Mouse (Mus musculus): Measurements from ENCODE around the gene Ppil6.
A peak's percentile ranks its signal among the peaks of the same experiment; 100 is the strongest.

Gene Ppil6

GRCm38 (mm10) chr10:41489708-41490517 is at the start of gene Ppil6, which contains the start of gene Smpd2:
Gene Ppil6, plus strand, starts transcription at chr10:41490439.
Gene Smpd2, minus strand, starts transcription at chr10:41490369.
- DNase-seq (ENCODE audit: low spot score) = peak; percentile 91

DNA sequence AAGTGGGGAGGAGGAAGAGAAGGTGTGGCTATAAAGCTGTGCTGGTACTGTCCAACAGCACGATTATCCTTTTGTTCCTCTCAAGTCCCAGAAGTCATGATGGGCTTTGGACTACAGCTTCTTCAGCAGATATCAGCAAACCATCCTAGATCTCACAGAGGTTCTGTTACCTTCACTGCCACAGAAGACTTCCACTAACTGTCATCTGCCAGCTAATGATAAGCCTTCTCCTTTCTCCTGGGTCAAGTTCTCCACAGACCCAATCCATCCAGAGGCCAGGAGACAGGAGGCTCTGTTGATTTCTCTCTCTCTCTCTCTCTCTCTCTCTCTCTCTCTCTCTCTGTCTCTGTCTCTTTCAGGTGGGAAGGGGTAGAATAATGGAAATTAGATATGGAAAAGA is 42.0 kb upstream of the Ppil6 start:
- no peak for DNase-seq (ENCODE audit: low spot score)

DNA sequence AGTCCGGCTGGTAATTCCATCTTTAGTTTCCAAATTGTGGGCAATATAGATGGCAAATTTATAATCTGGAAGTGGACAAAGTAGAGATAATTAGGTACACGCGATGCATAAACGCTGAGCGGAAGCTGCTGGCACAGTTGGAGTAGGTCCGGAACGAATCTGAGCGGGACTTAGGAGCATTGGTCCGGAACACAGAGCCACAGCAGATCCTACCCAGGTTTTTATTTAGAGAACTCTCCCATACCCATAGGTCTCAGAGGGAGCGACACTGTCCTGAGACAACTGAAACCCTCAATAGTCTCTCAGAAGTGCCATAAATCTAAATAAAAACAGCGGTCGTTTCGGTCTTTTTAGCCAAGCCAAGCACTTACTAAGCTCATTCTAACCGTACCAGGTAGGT is 40.6 kb upstream of the Ppil6 start:
- DNase-seq (ENCODE audit: low spot score) = peak; percentile 7

DNA sequence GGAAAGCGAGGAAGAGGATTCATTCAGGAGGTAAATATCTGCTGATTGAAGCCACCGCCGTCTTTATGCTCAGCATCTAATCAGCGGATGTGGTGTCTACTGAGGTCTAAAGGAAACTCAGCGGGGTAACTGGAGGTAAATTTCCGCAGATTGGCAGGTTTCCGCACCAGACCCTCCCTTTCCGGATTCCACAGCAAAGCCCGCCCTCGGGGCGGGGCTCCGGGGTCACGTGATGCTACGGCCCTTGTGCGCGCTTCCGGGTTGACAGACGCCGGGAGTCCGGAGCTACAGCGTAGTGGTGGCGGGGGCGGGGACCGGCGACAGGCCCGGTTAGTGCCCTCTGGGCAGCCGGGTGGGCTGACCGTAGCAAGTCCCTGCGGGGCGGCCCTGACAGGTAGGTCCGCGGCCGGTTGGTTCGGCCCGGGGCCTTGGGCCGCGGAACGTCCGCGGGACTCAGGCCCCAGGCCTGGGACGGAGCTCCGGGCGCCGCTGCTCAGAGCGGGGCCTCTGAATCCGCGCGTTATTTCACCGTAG is 40.0 kb upstream of the Ppil6 start, which contains the start of gene Zbtb24:
Gene Zbtb24, plus strand, starts transcription at position 247 of the 534 bp plus-strand sequence.
- DNase-seq (ENCODE audit: low spot score) = peak; percentile 77

DNA sequence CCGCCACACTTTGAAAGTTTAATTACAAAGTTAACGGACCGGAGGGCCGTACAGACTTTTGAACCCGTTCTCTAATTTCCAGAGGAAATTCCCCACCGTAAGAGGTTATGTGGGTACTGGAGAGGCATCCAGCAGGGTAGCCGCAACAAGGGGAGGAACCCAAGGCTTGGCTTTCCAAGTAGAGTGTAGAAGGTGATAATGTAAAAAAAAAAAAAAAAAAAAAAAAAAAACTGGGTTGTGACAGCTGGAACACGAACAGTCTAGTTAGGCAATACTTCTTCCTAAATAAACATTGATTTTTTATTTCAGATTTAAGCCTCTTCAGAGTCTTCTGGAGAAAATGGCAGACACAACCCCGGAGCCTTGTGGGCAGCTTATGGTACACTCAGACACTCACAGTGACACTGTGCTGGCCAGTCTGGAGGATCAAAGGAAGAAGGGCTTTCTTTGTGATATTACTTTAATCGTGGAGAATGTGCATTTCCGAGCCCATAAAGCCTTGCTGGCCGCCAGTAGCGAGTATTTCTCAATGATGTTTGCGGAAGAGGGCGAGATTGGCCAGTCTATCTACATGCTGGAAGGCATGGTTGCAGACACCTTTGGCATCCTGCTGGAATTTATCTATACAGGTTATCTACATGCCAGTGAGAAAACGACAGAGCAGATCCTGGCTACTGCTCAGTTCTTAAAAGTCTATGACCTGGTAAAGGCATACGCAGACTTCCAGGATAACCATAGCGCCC is 39.3 kb upstream of the Ppil6 start:
- no peak for DNase-seq (ENCODE audit: low spot score)

DNA sequence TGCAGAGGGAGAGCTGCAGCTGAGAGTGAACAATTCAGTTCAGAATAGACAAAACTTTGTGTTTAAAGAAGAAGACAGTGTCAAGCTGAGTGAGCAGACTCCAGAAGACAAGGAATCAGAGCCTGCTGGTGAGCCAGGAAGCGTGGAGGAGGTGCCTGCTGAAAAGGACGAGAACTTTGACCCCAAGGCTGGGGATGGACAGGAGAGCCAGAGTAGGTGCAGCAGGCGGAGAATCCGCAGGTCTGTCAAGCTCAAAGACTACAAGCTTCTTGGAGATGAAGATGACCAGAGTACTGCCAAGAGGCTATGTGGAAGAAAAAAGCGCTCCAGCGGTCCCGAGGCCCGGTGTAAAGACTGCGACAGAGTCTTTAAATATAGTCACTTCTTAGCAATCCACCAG is 38.6 kb upstream of the Ppil6 start:
- no peak for DNase-seq (ENCODE audit: low spot score)

DNA sequence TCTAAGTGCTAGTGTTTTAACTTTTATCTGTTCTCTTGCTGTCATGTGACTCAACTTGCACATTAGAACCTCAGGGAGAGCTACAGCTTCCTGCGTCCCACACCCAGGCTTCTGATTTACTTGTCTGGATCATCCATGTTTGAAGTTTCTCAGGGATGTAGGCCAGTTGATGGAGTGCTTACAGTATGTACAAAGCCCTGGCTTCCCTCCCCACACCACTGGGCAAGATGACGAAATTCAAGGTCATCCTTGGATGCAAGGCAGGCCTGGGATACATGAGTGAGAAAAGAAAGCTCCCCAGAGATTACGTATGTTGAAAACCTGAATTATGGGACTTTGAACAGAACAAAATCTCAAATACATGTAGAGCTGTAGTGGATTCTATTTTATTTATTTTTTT is 37.4 kb upstream of the Ppil6 start:
- DNase-seq (ENCODE audit: low spot score) = no peak

- no peak for DNase-seq (ENCODE audit: low spot score)
Observed at GRCm38 (mm10) chr10:41459990-41460389, 30.2 kb upstream of the Ppil6 start.

GRCm38 (mm10) chr10:41460501-41460900 is 29.7 kb upstream of the Ppil6 start:
- DNase-seq (ENCODE audit: low spot score) = no peak

GRCm38 (mm10) chr10:41461057-41461722 is 29.0 kb upstream of the Ppil6 start:
- no peak for DNase-seq (ENCODE audit: low spot score)

DNA sequence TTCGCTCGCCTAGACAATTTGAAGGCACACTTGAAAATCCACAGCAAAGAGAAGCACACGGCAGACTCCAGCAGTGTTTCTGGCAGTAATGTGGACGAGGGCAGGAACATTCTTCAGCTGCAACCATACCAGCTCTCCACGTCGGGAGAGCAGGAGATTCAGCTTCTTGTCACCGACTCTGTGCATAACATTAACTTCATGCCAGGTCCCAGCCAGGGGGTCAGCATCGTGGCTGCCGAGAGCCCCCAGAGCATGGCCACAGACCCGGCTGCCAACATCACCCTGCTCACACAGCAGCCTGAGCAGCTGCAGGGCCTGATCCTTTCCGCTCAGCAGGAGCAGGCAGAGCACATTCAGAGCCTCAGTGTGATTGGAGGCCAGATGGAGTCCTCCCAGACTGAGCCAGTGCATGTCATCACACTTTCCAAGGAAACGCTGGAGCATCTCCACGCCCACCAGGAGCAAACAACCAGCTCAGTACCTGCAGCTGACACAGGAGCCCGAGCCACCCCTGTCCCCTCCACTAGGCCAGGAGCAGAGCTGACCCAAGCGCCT is 25.8 kb upstream of the Ppil6 start:
- DNase-seq (ENCODE audit: low spot score) = no peak

DNA sequence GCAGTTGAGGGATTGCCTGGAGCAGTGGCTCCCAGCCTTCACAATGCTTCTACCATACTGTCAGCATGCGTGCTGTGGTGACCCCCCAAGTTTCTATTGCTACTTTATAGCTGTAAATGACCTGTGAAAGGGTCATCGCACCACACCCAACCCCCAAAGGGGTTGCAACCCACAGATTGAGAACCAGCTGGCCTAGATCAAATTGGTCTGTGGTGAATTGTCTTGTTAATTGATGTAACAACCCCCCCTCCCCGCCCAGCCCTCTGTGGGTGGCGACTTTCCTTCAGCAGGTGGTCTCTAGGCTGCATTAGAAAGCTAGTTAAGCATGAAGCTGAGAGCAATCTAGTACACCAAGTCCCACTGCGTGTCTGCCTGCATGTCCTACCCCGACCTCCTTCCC is 22.9 kb upstream of the Ppil6 start:
- no peak for DNase-seq (ENCODE audit: low spot score)

- DNase-seq (ENCODE audit: low spot score) = no peak
Observed at GRCm38 (mm10) chr10:41470693-41471092, 19.5 kb upstream of the Ppil6 start.

DNA sequence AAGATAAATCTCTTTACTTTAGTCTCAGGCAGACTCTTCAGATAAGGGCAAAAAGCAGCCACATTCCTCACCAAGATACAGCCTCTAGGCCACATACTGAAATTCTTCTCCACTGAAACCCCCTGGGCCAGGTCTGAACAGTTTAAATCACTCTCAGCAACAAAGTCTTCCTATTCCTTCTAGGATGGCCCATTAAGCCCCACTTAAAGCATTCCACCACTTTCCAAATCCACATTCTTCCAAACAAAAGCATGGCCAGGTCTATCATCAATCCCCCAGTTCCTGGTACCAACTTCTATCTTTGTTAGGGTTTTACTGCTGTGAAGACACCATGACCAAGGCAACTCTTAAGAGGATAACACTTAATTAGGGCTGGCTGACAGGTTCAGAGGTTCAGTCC is 17.7 kb upstream of the Ppil6 start:
- no peak for DNase-seq (ENCODE audit: low spot score)

GRCm38 (mm10) chr10:41472962-41473481 is 17.2 kb upstream of the Ppil6 start:
- no peak for DNase-seq (ENCODE audit: low spot score)

DNA sequence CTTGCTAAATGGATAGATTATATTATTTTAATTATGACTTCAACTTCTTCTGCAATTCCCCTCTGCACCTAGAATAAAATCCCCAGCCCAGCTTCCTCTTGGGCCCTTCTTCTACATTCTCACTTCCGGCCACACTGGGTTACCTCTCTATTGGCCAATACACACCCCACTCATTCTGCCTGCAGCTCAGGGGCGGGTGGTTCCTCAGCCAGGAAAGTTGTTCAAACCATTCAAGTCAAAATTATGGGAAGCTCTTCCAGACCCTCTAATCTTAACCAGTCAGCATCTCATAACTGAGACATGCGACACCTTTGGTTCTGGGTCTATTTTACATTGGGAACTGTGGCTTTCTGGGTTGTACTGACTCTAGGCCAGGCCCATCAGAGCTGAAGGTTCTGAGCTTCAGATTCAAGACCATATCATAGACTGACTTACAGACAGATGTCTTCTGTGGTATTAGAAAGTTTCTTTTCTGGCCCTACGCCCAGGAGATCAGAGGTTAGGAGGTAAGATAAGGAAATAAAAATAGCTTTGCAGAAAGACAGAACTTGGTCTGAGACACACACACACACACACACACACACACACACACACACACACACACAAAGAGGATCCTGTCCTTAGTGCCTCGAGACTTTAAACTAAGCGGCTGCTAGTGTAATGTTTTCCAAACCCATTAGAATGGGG is 16.3 kb upstream of the Ppil6 start:
- no peak for DNase-seq (ENCODE audit: low spot score)

GRCm38 (mm10) chr10:41474981-41475391 is 15.3 kb upstream of the Ppil6 start:
- no peak for DNase-seq (ENCODE audit: low spot score)

GRCm38 (mm10) chr10:41476171-41477017 is 13.8 kb upstream of the Ppil6 start, which contains the start of gene Mical1:
Gene Mical1, plus strand, starts transcription at chr10:41476314.
- DNase-seq (ENCODE audit: low spot score) = peak; percentile 40

DNA sequence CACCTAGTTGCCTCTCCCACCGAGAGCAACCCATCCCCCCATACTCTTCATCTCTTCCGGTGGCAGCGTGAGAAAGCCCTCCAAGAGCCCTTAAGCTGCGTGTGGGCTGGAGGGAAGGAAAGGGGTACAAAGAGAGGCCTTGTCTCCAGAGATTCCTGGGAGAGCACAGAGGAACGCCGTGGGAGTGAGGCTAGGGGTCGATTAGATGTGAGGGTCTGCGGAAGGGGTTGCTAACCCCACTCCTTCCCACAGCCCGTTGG is 13.3 kb upstream of the Ppil6 start:
- no peak for DNase-seq (ENCODE audit: low spot score)

All from ovary, postnatal 10 days (tissue).